Mouse (Mus musculus) C2C12 (cell line): ENCODE measurements around the gene Trp53i13.

Experiments
- CEBPB ChIP-seq: IDR thresholded peaks from one replicate; pipeline ENCODE4 v1.6.1; 2011; ENCODE audit warnings: low read depth, mild to moderate bottlenecking, control low read depth, moderate library complexity
- CTCF ChIP-seq: IDR thresholded peaks from one replicate; pipeline ENCODE4 v1.5.1; 2011; ENCODE audit not compliant: control insufficient read depth, insufficient read depth, insufficient read length
- FOSL1 ChIP-seq: IDR thresholded peaks from one replicate; pipeline ENCODE4 v1.8.0; 2011; ENCODE audit warnings: mild to moderate bottlenecking, low read length; ENCODE audit not compliant: poor library complexity, insufficient read depth, severe bottlenecking
- MAX ChIP-seq: IDR thresholded peaks from one replicate; pipeline ENCODE4 v1.6.1; 2011; ENCODE audit warnings: mild to moderate bottlenecking, control low read depth

GRCm38 (mm10) chr11:77500361-77501325 is 15.1 kb downstream of the Trp53i13 start:
- TF ChIP-seq CTCF = no peak
- TF ChIP-seq MAX = no peak
- TF ChIP-seq CEBPB = no peak
- TF ChIP-seq FOSL1 = no peak
